Mouse (Mus musculus) neural tube, embryonic 14.5 days (tissue): ENCODE results near the gene Wasf3. TPM values are rescaled to one million over a fixed set of nuclear protein-coding genes. Genes with fewer than 3 reads are reported as not detected.
"Not testable (repeated sequence)": the region's sequence is repeated elsewhere in the genome, so short reads cannot be mapped to it uniquely, and the experiment has no call there.

Experiments used
- ATAC-seq: fragments of 200-750 bp; cut with Nextera tagmentation; 2 replicates; pipeline ENCODE4 v1.8.0; 2017; ENCODE audit warnings: low read depth, mild to moderate bottlenecking, moderate TSS enrichment, moderate library complexity
- H3K27ac ChIP-seq: fragments of 300-500 bp; sonication (generic); 2 replicates; pipeline ENCODE4 v1.5.1; 2014; ENCODE audit warnings: low read depth, mild to moderate bottlenecking, control low read depth, low read length, moderate library complexity, mixed read lengths
- H3K27me3 ChIP-seq: fragments of 300-500 bp; sonication (generic); 2 replicates; pipeline ENCODE4 v1.6.1; 2014; ENCODE audit warnings: low read length; ENCODE audit not compliant: control insufficient read depth, insufficient read depth
- H3K36me3 ChIP-seq: fragments of 300-500 bp; sonication (generic); 2 replicates; pipeline ENCODE4 v1.6.1; 2014; ENCODE audit warnings: low read length, mixed read lengths; ENCODE audit not compliant: control insufficient read depth, insufficient read depth
- H3K4me1 ChIP-seq: fragments of 300-500 bp; sonication (generic); 2 replicates; pipeline ENCODE4 v1.6.1; 2014; ENCODE audit warnings: low read length; ENCODE audit not compliant: control insufficient read depth, insufficient read depth
- H3K4me2 ChIP-seq: fragments of 300-500 bp; sonication (generic); 2 replicates; pipeline ENCODE4 v1.6.1; 2014; ENCODE audit warnings: mild to moderate bottlenecking, low read depth, low read length, control low read depth
- H3K4me3 ChIP-seq: fragments of 300-500 bp; sonication (generic); 2 replicates; pipeline ENCODE4 v1.5.1; 2014; ENCODE audit warnings: low read depth, low read length, control low read depth, mixed read lengths
- H3K9ac ChIP-seq: fragments of 300-500 bp; sonication (generic); replicated peaks from 2 replicates; pipeline ENCODE4 v1.6.1; 2014; ENCODE audit warnings: low read depth, mild to moderate bottlenecking, control low read depth, low read length, mixed read lengths
- H3K9me3 ChIP-seq: fragments of 300-500 bp; sonication (generic); 2 replicates; pipeline ENCODE4 v1.6.1; 2016; ENCODE audit warnings: low read length; ENCODE audit not compliant: control insufficient read depth
- WGBS: fragments of 180-500 bp; shearing (Covaris S2); extraction: QIAGEN DNeasy Blood & Tissue Kit; methylation state at CpG from one replicate; pipeline ENCODE4 v1.1.7; 2014; 5-methylcytosine and 5-hydroxymethylcytosine counted together
- polyA plus RNA-seq: library from polyadenylated mRNA; unstranded; fragments of >200 nt; fragmentation: Nextera tagmentation; extraction: Ambion mirVana; gene quantifications from 2 replicates; pipeline ENCODE4 v1.2.1, GENCODE M21; 2014

Wasf3 gene
- polyA plus RNA-seq, 1 experiment from 2014 or later = 13.5 TPM

DNA sequence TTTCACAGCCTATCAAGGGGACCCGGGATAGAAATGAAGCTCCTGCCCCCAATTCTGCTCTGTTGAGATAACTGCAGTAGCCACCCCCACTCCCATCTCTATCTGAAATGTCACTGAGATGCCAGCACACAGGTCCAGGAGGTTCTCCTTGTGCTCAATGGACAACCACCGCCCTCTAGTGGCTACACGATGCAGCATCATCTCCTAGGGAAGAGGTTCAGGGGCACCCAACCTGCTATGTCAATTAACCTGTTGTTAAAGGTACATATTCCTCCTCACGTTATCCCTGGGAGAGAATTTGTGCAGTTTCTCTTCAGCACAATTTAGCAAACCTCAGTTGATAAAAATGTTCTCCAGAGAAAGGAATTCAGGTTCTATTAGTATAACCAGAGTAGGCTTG is 94.8 kb downstream of the Wasf3 start:
- not testable (repeated sequence) for H3K4me3 ChIP-seq

GRCm38 (mm10) chr5:146481665-146482064 is 96.9 kb downstream of the Wasf3 start, which contains the start of gene Gm6408:
Gm6408 (plus strand) TSS chr5:146481965.
- H3K4me1 ChIP-seq, H3K27me3 ChIP-seq, H3K4me2 ChIP-seq, H3K9ac ChIP-seq, H3K36me3 ChIP-seq, H3K9me3 ChIP-seq, ATAC-seq, H3K4me3 ChIP-seq, H3K27ac ChIP-seq: not testable (repeated sequence)
- 100% methylated on average over 1 of the region's 3 CpGs for WGBS

More for the DNA sequence above, 94.8 kb downstream of the Wasf3 start:
- H3K27ac ChIP-seq, H3K9me3 ChIP-seq, ATAC-seq, H3K27me3 ChIP-seq, H3K4me1 ChIP-seq, H3K4me2 ChIP-seq, H3K9ac ChIP-seq, H3K36me3 ChIP-seq: not testable (repeated sequence)
- 15% methylated on average over 4 of the region's 4 CpGs for WGBS

DNA sequence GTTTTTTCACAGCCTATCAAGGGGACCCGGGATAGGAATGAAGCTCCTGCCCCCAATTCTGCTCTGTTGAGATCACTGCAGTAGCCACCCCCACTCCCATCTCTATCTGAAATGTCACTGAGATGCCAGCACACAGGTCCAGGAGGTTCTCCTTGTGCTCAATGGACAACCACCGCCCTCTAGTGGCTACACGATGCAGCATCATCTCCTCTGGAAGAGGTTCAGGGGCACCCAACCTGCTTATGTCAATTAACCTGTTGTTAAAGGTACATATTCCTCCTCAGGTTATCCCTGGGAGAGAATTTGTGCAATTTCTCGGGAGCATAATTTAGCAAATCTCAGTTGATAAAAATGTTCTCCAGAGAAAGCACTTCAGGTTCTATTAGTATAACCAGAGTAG is 104.2 kb downstream of the Wasf3 start:
- H3K9me3 ChIP-seq, H3K27me3 ChIP-seq, H3K9ac ChIP-seq, ATAC-seq, H3K36me3 ChIP-seq, H3K4me3 ChIP-seq, H3K27ac ChIP-seq, H3K4me2 ChIP-seq, H3K4me1 ChIP-seq: not testable (repeated sequence)
- WGBS = 12% methylated on average over 3 of the region's 4 CpGs

- not testable (repeated sequence) for H3K9me3 ChIP-seq, H3K27ac ChIP-seq, H3K4me3 ChIP-seq, H3K36me3 ChIP-seq, H3K4me1 ChIP-seq, H3K9ac ChIP-seq, H3K27me3 ChIP-seq, ATAC-seq, H3K4me2 ChIP-seq
- WGBS = no CpG with 5 or more reads among the region's 5 CpGs
These were observed 106.3 kb downstream of the Wasf3 start, which contains the start of gene Gm6370 for GRCm38 (mm10) chr5:146491063-146491462. Gm6370 (plus strand) TSS chr5:146491363.

GRCm38 (mm10) chr5:146502099-146502498 is 117.3 kb downstream of the Wasf3 start, which contains the start of gene 4930449I24Rik:
4930449I24Rik (plus strand) TSS chr5:146502399.
- not testable (repeated sequence) for H3K4me1 ChIP-seq, H3K9ac ChIP-seq, H3K27me3 ChIP-seq, H3K4me3 ChIP-seq, ATAC-seq, H3K9me3 ChIP-seq, H3K4me2 ChIP-seq, H3K36me3 ChIP-seq, H3K27ac ChIP-seq
- no CpG with 5 or more reads among the region's 5 CpGs for WGBS

GRCm38 (mm10) chr5:146513823-146514222 is 129.0 kb downstream of the Wasf3 start, which contains the start of gene Gm3402:
Gm3402 (plus strand) TSS chr5:146514123.
- H3K9me3 ChIP-seq, ATAC-seq, H3K36me3 ChIP-seq, H3K4me3 ChIP-seq, H3K4me1 ChIP-seq, H3K27ac ChIP-seq, H3K9ac ChIP-seq, H3K4me2 ChIP-seq, H3K27me3 ChIP-seq: not testable (repeated sequence)
- no CpG with 5 or more reads among the region's 5 CpGs for WGBS

Other genes starting within 250 kb of the Wasf3 start
- gene Gm5565, start 224.4 kb upstream of the Wasf3 start, polyA plus RNA-seq = not detected in 2 replicates
- not detected in 2 replicates for gene Gm6309, start 214.3 kb upstream of the Wasf3 start, polyA plus RNA-seq
- gene 1700001J03Rik, start 199.7 kb upstream of the Wasf3 start, polyA plus RNA-seq = not detected in 2 replicates
- gene Rnf6, start 163.4 kb upstream of the Wasf3 start, polyA plus RNA-seq = 24.7 and 28.7 TPM in 2 replicates
- gene Cdk8, start 153.8 kb upstream of the Wasf3 start, polyA plus RNA-seq = 26.1 and 30.9 TPM in 2 replicates
- gene Gm6408, start 97.0 kb downstream of the Wasf3 start, polyA plus RNA-seq = not detected in 2 replicates
- not detected in 2 replicates for gene Gm6370, start 106.4 kb downstream of the Wasf3 start, polyA plus RNA-seq
- not detected in 2 replicates for gene 4930449I24Rik, start 117.4 kb downstream of the Wasf3 start, polyA plus RNA-seq
- not detected in 2 replicates for gene Gm3402, start 129.1 kb downstream of the Wasf3 start, polyA plus RNA-seq
- not detected in 2 replicates for gene Gm3404, start 140.8 kb downstream of the Wasf3 start, polyA plus RNA-seq
- not detected in 2 replicates for gene Gm3409, start 152.7 kb downstream of the Wasf3 start, polyA plus RNA-seq
- not detected in 2 replicates for gene Gm3415, start 171.2 kb downstream of the Wasf3 start, polyA plus RNA-seq
- gene Gpr12, start 200.3 kb downstream of the Wasf3 start, polyA plus RNA-seq = 18.2 and 24.2 TPM in 2 replicates